Mouse (Mus musculus): ENCODE data around the gene Mmrn2. TPM values are rescaled to one million over a fixed set of nuclear protein-coding genes. Genes with fewer than 3 reads are reported as not detected.
"Not testable (repeated sequence)": the region's sequence is repeated elsewhere in the genome, so short reads cannot be mapped to it uniquely, and the experiment has no call there.

Gene Mmrn2
- polyA plus RNA-seq, 1 experiment from 2014 or later: 8.2 TPM

DNA sequence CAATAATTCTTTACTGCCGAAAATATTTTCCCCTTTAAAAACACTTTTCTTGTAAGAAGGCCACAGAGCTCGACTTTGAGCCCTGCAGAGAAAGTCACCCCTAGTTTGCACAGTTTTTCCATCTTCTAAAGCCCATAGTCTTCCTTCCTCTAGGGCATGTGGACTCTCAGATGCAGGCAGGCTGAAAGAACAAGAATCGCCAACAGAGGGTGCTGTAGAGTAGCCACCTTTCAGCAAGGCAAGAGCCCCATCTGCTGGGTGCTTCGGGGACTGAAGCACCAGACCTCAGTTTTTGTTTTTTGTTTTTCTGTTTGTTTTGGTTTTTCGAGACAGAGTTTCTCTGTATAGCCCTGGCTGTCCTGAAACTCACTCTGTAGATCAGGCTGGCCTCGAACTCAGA, 25.9 kb downstream of the Mmrn2 start:
- peaks cover 60% of the 10 kb centered on the region for H3K36me3 ChIP-seq (ENCODE audit: control insufficient read depth, insufficient read depth, low read length)
- H3K9ac ChIP-seq (ENCODE audit: low read depth, low read length): no peak overlapping the region
- ATAC-seq (ENCODE audit: low read depth) (no peak), DNase-seq (ENCODE audit: low spot score) (peak; percentile 61)
- no peaks in the 10 kb centered on the region for H3K9me3 ChIP-seq (ENCODE audit: control insufficient read depth, low read length)
- H3K4me2 ChIP-seq (ENCODE audit: low read depth, low read length): no peak overlapping the region
- no peak overlapping the region for H3K4me3 ChIP-seq (ENCODE audit: low read depth, low read length)
- WGBS: 56% methylated on average over 6 of the region's 6 CpGs
- no peaks in the 10 kb centered on the region for H3K27me3 ChIP-seq (replicated peaks; ENCODE audit: control insufficient read depth, insufficient read depth, low read length)
- H3K4me1 ChIP-seq (ENCODE audit: control insufficient read depth, insufficient read depth, low read length): no peaks in the 10 kb centered on the region
- no peak overlapping the region for H3K27ac ChIP-seq (replicated peaks; ENCODE audit: low read depth, low read length)

GRCm38 (mm10) chr14:34402871-34403270, 27.6 kb downstream of the Mmrn2 start:
- H3K4me2 ChIP-seq (ENCODE audit: low read depth, low read length): no peak overlapping the region
- H3K9me3 ChIP-seq (ENCODE audit: control insufficient read depth, low read length): no peaks in the 10 kb centered on the region
- H3K9ac ChIP-seq (ENCODE audit: low read depth, low read length): no peak overlapping the region
- WGBS: 90% methylated on average over 8 of the region's 8 CpGs
- no peak overlapping the region for H3K4me3 ChIP-seq (ENCODE audit: low read depth, low read length)
- no peak overlapping the region for H3K27ac ChIP-seq (replicated peaks; ENCODE audit: low read depth, low read length)
- no peaks in the 10 kb centered on the region for H3K27me3 ChIP-seq (replicated peaks; ENCODE audit: control insufficient read depth, insufficient read depth, low read length)
- ATAC-seq (ENCODE audit: low read depth): no peak
- H3K4me1 ChIP-seq (ENCODE audit: control insufficient read depth, insufficient read depth, low read length): no peaks in the 10 kb centered on the region
- DNase-seq (ENCODE audit: low spot score): no peak
- peaks cover 74% of the 10 kb centered on the region for H3K36me3 ChIP-seq (ENCODE audit: control insufficient read depth, insufficient read depth, low read length)

GRCm38 (mm10) chr14:34403424-34403823, 28.2 kb downstream of the Mmrn2 start:
- H3K4me1 ChIP-seq (ENCODE audit: control insufficient read depth, insufficient read depth, low read length): no peaks in the 10 kb centered on the region
- H3K36me3 ChIP-seq (ENCODE audit: control insufficient read depth, insufficient read depth, low read length): peaks cover 75% of the 10 kb centered on the region

DNA sequence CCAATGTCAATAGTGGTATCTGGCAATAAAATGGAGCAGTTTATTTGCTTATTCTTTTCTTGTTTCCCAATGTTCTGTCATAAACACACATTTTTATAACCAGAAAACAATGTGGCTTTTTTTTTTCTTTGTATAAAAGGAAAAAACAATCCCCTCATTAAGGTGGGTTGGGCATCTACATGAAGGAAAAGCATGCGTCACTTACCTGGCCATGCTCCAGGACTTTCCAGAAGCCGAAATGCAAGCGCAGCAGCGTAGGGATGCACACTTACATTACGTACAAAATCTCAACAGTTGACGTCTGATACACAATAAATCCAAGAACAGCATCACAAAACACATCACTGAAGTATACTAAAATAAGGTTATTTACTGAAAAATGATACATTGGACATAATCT, 35.5 kb downstream of the Mmrn2 start:
- Histone ChIP-seq H3K4me1 (ENCODE audit: control insufficient read depth, insufficient read depth, low read length) (no peaks in the 10 kb centered on the region), H3K9me3 (ENCODE audit: control insufficient read depth, low read length) (no peaks in the 10 kb centered on the region), H3K36me3 (ENCODE audit: control insufficient read depth, insufficient read depth, low read length) (peaks cover 83% of the 10 kb centered on the region), H3K9ac (ENCODE audit: low read depth, low read length) (no peak overlapping the region), H3K4me3 (ENCODE audit: low read depth, low read length) (no peak overlapping the region), H3K27me3 (replicated peaks; ENCODE audit: control insufficient read depth, insufficient read depth, low read length) (no peaks in the 10 kb centered on the region), H3K4me2 (ENCODE audit: low read depth, low read length) (no peak overlapping the region), H3K27ac (replicated peaks; ENCODE audit: low read depth, low read length) (no peak overlapping the region)
- DNase-seq (ENCODE audit: low spot score) (no peak), ATAC-seq (ENCODE audit: low read depth) (no peak)
- 95% methylated on average over 6 of the region's 6 CpGs for WGBS

More at GRCm38 (mm10) chr14:34403424-34403823, 28.2 kb downstream of the Mmrn2 start:
- H3K9me3 ChIP-seq (ENCODE audit: control insufficient read depth, low read length): no peaks in the 10 kb centered on the region
- ATAC-seq (ENCODE audit: low read depth): no peak
- WGBS: 91% methylated on average over 7 of the region's 7 CpGs
- no peak overlapping the region for H3K27ac ChIP-seq (replicated peaks; ENCODE audit: low read depth, low read length)
- H3K27me3 ChIP-seq (replicated peaks; ENCODE audit: control insufficient read depth, insufficient read depth, low read length): no peaks in the 10 kb centered on the region
- H3K9ac ChIP-seq (ENCODE audit: low read depth, low read length): no peak overlapping the region
- DNase-seq (ENCODE audit: low spot score): no peak
- H3K4me3 ChIP-seq (ENCODE audit: low read depth, low read length): no peak overlapping the region
- no peak overlapping the region for H3K4me2 ChIP-seq (ENCODE audit: low read depth, low read length)

- no peak overlapping the region for H3K4me3 ChIP-seq (ENCODE audit: low read depth, low read length)
- H3K36me3 ChIP-seq (ENCODE audit: control insufficient read depth, insufficient read depth, low read length): peaks cover 84% of the 10 kb centered on the region
- H3K4me2 ChIP-seq (ENCODE audit: low read depth, low read length): no peak overlapping the region
- DNase-seq (ENCODE audit: low spot score): no peak
- 85% methylated on average over 7 of the region's 7 CpGs for WGBS
- ATAC-seq (ENCODE audit: low read depth): no peak
- H3K9me3 ChIP-seq (ENCODE audit: control insufficient read depth, low read length): no peaks in the 10 kb centered on the region
- H3K4me1 ChIP-seq (ENCODE audit: control insufficient read depth, insufficient read depth, low read length): no peaks in the 10 kb centered on the region
- H3K9ac ChIP-seq (ENCODE audit: low read depth, low read length): no peak overlapping the region
- no peaks in the 10 kb centered on the region for H3K27me3 ChIP-seq (replicated peaks; ENCODE audit: control insufficient read depth, insufficient read depth, low read length)
- no peak overlapping the region; the same call in 1 of the 2 replicates for H3K27ac ChIP-seq (replicated peaks; ENCODE audit: low read depth, low read length)
Measured at GRCm38 (mm10) chr14:34412164-34412896, 37.1 kb downstream of the Mmrn2 start.

DNA sequence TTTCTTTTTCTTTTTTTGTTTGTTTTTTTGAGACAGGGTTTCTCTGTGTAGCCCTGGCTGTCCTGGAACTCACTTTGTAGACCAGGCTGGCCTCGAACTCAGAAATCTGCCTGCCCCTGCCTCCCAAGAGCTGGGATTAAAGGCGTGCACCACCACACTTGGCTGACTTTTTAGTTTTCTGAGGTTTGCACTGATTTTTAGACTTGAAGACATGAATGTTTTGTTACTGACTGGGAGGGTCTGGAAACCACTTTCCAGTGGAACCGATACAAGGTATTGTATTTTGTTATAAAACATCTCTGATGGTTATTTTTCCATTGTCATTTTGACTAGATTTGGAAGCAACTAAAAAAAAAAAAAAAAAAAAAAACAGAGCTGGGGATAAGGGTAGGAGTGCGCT, 41.7 kb downstream of the Mmrn2 start:
- not testable (repeated sequence) for ATAC-seq (ENCODE audit: low read depth); H3K27me3 ChIP-seq (replicated peaks; ENCODE audit: control insufficient read depth, insufficient read depth, low read length); H3K4me3 ChIP-seq (ENCODE audit: low read depth, low read length); H3K27ac ChIP-seq (replicated peaks; ENCODE audit: low read depth, low read length); H3K9me3 ChIP-seq (ENCODE audit: control insufficient read depth, low read length); H3K4me2 ChIP-seq (ENCODE audit: low read depth, low read length); H3K9ac ChIP-seq (ENCODE audit: low read depth, low read length); DNase-seq (ENCODE audit: low spot score); H3K4me1 ChIP-seq (ENCODE audit: control insufficient read depth, insufficient read depth, low read length)
- peaks cover 86% of the 10 kb centered on the region for H3K36me3 ChIP-seq (ENCODE audit: control insufficient read depth, insufficient read depth, low read length)
- WGBS: 90% methylated on average over 4 of the region's 4 CpGs

- whole genome bisulfite sequencing: 75% methylated on average over 5 of the region's 5 CpGs
- no peaks in the 10 kb centered on the region for H3K9me3 ChIP-seq (ENCODE audit: control insufficient read depth, low read length)
- ATAC-seq (ENCODE audit: low read depth): peak; percentile 74
- no peak overlapping the region for H3K27ac ChIP-seq (replicated peaks; ENCODE audit: low read depth, low read length)
- H3K4me3 ChIP-seq (ENCODE audit: low read depth, low read length): no peak overlapping the region
- H3K36me3 ChIP-seq (ENCODE audit: control insufficient read depth, insufficient read depth, low read length): peaks cover 86% of the 10 kb centered on the region
- no peak overlapping the region for H3K9ac ChIP-seq (ENCODE audit: low read depth, low read length)
- no peaks in the 10 kb centered on the region for H3K27me3 ChIP-seq (replicated peaks; ENCODE audit: control insufficient read depth, insufficient read depth, low read length)
- H3K4me2 ChIP-seq (ENCODE audit: low read depth, low read length): no peak overlapping the region
- H3K4me1 ChIP-seq (ENCODE audit: control insufficient read depth, insufficient read depth, low read length): no peaks in the 10 kb centered on the region
- peak; percentile 62 for DNase-seq (ENCODE audit: low spot score)
Measured at GRCm38 (mm10) chr14:34417501-34417900, 42.2 kb downstream of the Mmrn2 start.

DNA sequence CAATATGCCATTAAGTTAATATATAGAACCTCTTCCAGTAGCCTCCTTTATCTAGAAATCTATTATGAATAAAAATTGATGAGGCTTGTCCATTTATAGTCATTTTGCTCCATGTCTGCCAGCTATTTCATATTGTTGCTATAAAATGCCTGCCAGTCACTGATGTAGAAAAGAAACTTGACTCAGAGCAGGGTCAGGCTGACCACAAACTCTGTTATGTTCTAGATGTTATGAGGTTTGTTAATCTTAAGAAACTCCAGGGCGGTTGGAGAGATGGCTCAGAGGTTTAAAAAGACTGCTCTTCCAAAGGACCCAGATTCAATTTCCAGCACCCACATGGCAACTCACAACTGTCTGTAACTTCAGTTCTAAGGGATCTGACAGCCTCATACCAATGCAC, 45.8 kb downstream of the Mmrn2 start:
- ATAC-seq (ENCODE audit: low read depth) (no peak), DNase-seq (ENCODE audit: low spot score) (no peak)
- Histone ChIP-seq H3K4me1 (ENCODE audit: control insufficient read depth, insufficient read depth, low read length) (no peaks in the 10 kb centered on the region), H3K36me3 (ENCODE audit: control insufficient read depth, insufficient read depth, low read length) (peaks cover 89% of the 10 kb centered on the region), H3K27ac (replicated peaks; ENCODE audit: low read depth, low read length) (no peak overlapping the region), H3K9ac (ENCODE audit: low read depth, low read length) (no peak overlapping the region), H3K4me2 (ENCODE audit: low read depth, low read length) (no peak overlapping the region), H3K27me3 (replicated peaks; ENCODE audit: control insufficient read depth, insufficient read depth, low read length) (no peaks in the 10 kb centered on the region), H3K4me3 (ENCODE audit: low read depth, low read length) (no peak overlapping the region), H3K9me3 (ENCODE audit: control insufficient read depth, low read length) (no peaks in the 10 kb centered on the region)
- 88% methylated on average over 1 of the region's 1 CpGs for WGBS

- H3K4me3 ChIP-seq (ENCODE audit: low read depth, low read length): no peak overlapping the region
- no peak overlapping the region for H3K9ac ChIP-seq (ENCODE audit: low read depth, low read length)
- no peaks in the 10 kb centered on the region for H3K4me1 ChIP-seq (ENCODE audit: control insufficient read depth, insufficient read depth, low read length)
- DNase-seq (ENCODE audit: low spot score) (no peak), ATAC-seq (ENCODE audit: low read depth) (no peak)
- no peak overlapping the region for H3K27ac ChIP-seq (replicated peaks; ENCODE audit: low read depth, low read length)
- WGBS: 95% methylated on average over 3 of the region's 3 CpGs
- H3K4me2 ChIP-seq (ENCODE audit: low read depth, low read length): no peak overlapping the region
- H3K9me3 ChIP-seq (ENCODE audit: control insufficient read depth, low read length): no peaks in the 10 kb centered on the region
- peaks cover 87% of the 10 kb centered on the region for H3K36me3 ChIP-seq (ENCODE audit: control insufficient read depth, insufficient read depth, low read length)
- no peaks in the 10 kb centered on the region for H3K27me3 ChIP-seq (replicated peaks; ENCODE audit: control insufficient read depth, insufficient read depth, low read length)
Measured at GRCm38 (mm10) chr14:34428274-34428673, 53.0 kb downstream of the Mmrn2 start.
